Mouse (Mus musculus) forebrain, embryonic 13.5 days (tissue): ENCODE data around the gene Naa25. TPM values are rescaled to one million over a fixed set of nuclear protein-coding genes. Genes with fewer than 3 reads are reported as not detected.
A peak's percentile ranks its signal among the peaks of the same experiment; 100 is the strongest.

Source experiments
- ATAC-seq: fragments of 200-750 bp; cut with Nextera tagmentation; 2 replicates; pipeline ENCODE4 v1.8.0; 2017
- H3K27ac ChIP-seq: fragments of 300-500 bp; sonication (generic); 2 replicates; pipeline ENCODE4 v1.5.1; 2015; ENCODE audit warnings: inconsistent platforms, mild to moderate bottlenecking, moderate library complexity
- H3K27me3 ChIP-seq: fragments of 300-500 bp; sonication (generic); 2 replicates; pipeline ENCODE4 v1.6.1; 2015; ENCODE audit warnings: mild to moderate bottlenecking, inconsistent platforms
- H3K36me3 ChIP-seq: fragments of 300-500 bp; sonication (generic); 2 replicates; pipeline ENCODE4 v1.6.1; 2015; ENCODE audit warnings: mild to moderate bottlenecking, inconsistent platforms; ENCODE audit not compliant: poor library complexity, severe bottlenecking
- H3K4me1 ChIP-seq: fragments of 300-500 bp; sonication (generic); 2 replicates; pipeline ENCODE4 v1.6.1; 2015; ENCODE audit warnings: inconsistent platforms
- H3K4me2 ChIP-seq: fragments of 300-500 bp; sonication (generic); 2 replicates; pipeline ENCODE4 v1.6.1; 2015; ENCODE audit warnings: inconsistent platforms, mild to moderate bottlenecking, moderate library complexity
- H3K4me3 ChIP-seq: fragments of 300-500 bp; sonication (generic); 2 replicates; pipeline ENCODE4 v1.5.1; 2015; ENCODE audit warnings: mild to moderate bottlenecking, inconsistent platforms
- H3K9ac ChIP-seq: fragments of 300-500 bp; sonication (generic); 2 replicates; pipeline ENCODE4 v1.6.1; 2015; ENCODE audit warnings: mild to moderate bottlenecking, inconsistent platforms
- H3K9me3 ChIP-seq: fragments of 300-500 bp; sonication (generic); replicated peaks from 2 replicates; pipeline ENCODE4 v1.6.1; 2016; ENCODE audit warnings: inconsistent platforms
- WGBS: fragments of 180-500 bp; shearing (Covaris S2); methylation state at CpG from one replicate; pipeline ENCODE4 v1.1.7; 2015; 5-methylcytosine and 5-hydroxymethylcytosine counted together
- polyA plus RNA-seq: library from polyadenylated mRNA; unstranded; fragments of >200 nt; fragmentation: Nextera tagmentation; extraction: Ambion mirVana; gene quantifications from 2 replicates; pipeline ENCODE4 v1.2.1, GENCODE M21; 2015

Naa25 gene
- polyA plus RNA-seq, 1 experiment from 2014 or later = 46.7 TPM

DNA sequence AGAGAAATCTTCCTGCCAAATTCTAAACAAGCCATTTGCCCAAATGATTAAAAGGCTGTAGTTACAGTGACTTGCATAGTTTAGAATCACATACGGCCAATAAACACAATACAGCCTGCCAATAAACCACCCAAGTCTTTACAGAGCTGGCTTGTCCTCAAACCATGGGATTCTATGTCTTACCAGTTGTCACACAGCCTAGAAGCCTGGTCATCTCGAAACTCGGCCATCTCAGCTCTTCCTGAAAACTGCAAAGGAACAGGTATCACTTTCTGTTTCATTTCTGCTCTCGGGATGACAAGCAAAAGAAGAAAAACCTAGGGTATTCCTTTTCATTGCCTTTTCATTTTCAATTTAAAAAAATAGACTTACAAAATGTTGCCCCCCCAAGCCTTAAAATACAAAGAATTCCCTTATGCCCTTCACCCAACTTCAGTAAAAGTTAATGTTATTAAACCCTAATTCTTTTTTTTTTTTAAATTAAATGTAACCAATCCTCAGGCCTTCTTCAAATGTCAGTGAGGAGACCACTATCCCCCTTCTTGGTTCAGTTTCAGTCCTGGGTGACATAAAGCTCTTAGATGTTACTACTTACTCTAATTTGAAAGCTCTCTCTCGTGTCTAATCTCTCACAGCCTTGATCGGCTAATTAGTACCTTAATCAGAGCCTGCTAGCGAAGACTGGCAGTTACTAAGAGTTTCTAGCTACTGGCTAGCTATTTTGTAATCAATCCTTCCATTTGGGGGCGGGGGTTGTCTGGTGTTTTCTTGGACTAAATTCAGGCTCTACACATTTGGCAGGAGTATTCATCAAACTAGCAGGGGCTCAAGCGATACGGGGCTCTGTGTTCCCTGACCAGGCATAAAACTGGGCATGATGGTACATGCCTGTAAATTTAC lies 13.6 kb upstream of the Naa25 start:
- no peak for ATAC-seq
- Histone ChIP-seq H3K4me2 (peak overlapping the region; percentile 74), H3K27ac (0 out of 2 replicates have a peak overlapping the region, but pooled peaks have one; percentile 81), H3K27me3 (peaks cover 6% of the 10 kb centered on the region), H3K36me3 (peaks cover 38% of the 10 kb centered on the region), H3K9me3 (0 out of 2 replicates have a peak, but pooled peaks cover 6% of the 10 kb centered on the region), H3K4me1 (peaks cover 20% of the 10 kb centered on the region), H3K9ac (peak overlapping the region; percentile 87), H3K4me3 (peak overlapping the region; percentile 77)
- 39% methylated on average over 10 of the region's 10 CpGs for WGBS

DNA sequence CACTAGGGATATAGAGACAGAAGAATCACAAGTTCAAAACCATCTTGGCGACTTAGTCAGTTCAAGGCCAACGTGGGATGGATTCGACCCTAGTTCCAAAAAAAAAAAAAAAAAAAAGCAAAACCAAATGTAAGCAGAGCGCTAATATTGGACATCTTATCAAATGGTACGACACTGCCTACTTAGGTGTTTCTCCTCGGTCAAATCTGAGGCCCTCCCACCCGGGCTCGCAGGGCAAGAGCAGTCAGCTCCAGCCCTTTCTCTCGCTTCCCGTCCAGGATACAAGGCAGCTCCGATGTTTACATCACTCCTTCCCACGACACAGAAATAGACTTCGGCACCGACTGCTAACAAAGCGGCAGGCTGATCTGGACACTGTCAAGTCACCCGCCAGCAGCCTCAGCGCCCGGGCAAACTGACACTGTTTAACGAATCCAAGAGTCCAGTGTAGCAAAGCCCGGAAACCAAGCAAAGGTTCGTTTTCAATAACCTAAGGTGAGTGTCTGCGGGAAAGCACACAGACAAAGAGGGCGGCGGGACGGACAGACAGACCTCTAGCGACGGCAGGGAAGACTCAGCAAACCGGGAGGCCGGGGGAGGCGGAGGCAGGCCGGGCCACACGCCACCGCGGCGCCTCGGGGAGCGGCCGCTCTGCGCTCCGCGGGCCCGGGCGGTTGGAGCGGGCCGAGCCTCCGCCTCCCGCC lies 12.8 kb upstream of the Naa25 start:
- Histone ChIP-seq H3K9me3 (0 out of 2 replicates have a peak, but pooled peaks cover 6% of the 10 kb centered on the region), H3K4me3 (peak overlapping the region; percentile 77), H3K4me2 (peak overlapping the region; percentile 74), H3K27me3 (peaks cover 6% of the 10 kb centered on the region), H3K9ac (peak overlapping the region; percentile 87), H3K36me3 (peaks cover 30% of the 10 kb centered on the region), H3K4me1 (peaks cover 20% of the 10 kb centered on the region), H3K27ac (peak overlapping the region; percentile 81)
- 2% methylated on average over 42 of the region's 47 CpGs for WGBS
- peak; percentile 79 for ATAC-seq

DNA sequence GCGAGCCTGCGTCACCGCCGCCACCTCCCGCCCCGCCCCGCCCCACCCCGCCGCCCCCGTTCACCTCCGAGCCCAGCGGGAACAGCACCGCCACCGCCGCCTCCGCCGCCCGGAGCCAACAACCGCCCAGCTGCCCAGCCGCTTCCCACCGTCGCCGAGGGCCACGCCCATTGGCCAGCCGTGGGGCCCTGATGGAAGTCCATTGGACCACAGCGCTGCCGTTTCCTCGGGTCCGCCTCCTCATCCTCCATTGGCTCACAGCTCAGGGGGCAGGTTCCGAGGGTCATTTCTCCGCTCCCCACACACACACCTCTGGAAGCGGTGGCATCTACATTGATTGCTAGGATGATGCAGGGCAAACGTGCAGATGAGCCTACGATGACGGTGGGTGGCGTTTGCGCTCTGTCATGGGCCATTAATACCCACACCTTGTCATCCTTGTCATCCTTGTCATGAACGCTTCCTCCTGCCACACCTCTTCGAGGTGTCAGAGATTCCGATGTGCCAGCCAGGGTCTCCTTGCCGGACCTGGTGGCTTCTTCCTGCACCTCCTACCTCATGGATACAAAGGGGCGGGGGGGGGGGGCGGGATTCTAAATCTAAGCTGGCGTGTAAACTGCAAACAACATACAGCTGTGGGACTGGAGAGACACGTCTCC lies 12.1 kb upstream of the Naa25 start, which contains the start of gene Trafd1:
Trafd1 (minus strand) TSS at position 172 of the 659 bp plus-strand sequence.
- under 1% methylated on average over 29 of the region's 45 CpGs for WGBS
- H3K27ac ChIP-seq = peak within 1 kb of the TSS; percentile 81

DNA sequence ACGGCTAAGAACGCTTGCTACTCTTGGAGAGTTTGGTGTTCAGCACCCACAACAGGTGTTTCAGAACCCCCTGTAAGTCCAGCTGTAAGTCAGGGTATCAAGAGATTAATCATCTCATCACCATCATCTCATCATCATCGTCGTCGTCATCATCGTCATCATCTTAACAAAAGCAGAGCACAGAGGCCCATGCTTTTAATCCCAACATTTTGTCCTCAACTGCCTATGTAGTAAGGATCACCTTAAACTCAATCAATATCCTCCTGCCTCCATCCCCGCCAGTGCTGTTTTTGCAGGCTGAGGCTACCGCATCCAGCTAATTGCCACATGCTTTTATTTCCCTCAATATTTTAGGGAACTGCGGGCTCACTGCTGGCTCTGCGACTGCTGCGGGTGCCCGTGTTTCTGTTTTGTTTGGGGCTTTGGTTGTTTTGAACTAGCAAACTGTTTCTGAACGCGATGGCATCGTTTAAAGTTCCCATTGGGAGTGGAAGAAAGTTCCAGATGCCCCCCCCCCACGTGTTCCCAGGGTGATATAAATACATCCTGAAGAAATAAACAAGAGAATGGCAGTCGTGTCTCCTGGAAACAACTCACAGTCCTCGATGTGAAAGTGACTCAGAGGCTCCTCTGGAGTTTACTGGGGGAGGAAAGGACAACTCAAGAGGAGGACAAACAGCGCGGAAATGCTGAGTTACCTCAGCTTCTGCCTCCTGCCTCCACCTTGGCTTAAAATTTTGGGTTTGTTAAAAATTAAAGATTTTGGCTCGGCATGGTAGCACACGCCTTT lies 11.4 kb upstream of the Naa25 start:
- Histone ChIP-seq H3K27me3 (peaks cover 6% of the 10 kb centered on the region), H3K36me3 (peaks cover 16% of the 10 kb centered on the region), H3K4me3 (peak overlapping the region; percentile 77), H3K4me2 (peak overlapping the region; percentile 74), H3K9me3 (no peaks in the 10 kb centered on the region), H3K4me1 (peaks cover 20% of the 10 kb centered on the region), H3K9ac (peak overlapping the region; percentile 87; the same call in 1 of the 2 replicates), H3K27ac (no peak overlapping the region)
- 34% methylated on average over 22 of the region's 22 CpGs for WGBS
- ATAC-seq = no peak

More for the DNA sequence above, 12.1 kb upstream of the Naa25 start, which contains the start of gene Trafd1:
- H3K9ac ChIP-seq = peak within 1 kb of the TSS; percentile 87
- H3K27me3 ChIP-seq = peaks cover 6% of the 10 kb centered on the region
- peak; percentile 98 for ATAC-seq
- peaks cover 20% of the 10 kb centered on the region for H3K4me1 ChIP-seq
- peaks cover 24% of the 10 kb centered on the region for H3K36me3 ChIP-seq
- peak within 1 kb of the TSS; percentile 74 for H3K4me2 ChIP-seq
- H3K9me3 ChIP-seq = 0 out of 2 replicates have a peak, but pooled peaks cover 6% of the 10 kb centered on the region
- peak within 1 kb of the TSS; percentile 77 for H3K4me3 ChIP-seq

DNA sequence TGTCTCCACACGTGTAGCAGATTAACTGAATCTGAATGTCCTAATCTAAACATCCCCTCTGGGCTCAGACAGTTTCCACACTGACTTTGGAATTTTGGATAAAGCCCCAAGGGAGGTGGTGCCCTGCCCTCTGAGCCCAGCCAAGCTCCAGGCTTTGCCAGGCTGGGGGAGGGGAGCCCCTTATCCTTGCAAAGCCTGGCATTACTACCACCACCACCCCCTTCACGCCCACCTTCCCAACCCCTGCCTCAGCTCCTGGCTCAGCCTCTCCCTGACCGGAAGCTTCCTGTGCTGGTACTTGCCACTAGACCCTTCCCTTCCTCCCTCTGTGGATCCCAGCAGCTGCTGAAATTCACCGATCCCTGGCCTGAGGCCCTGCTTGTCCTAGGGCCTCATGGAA lies 10.6 kb upstream of the Naa25 start:
- Histone ChIP-seq H3K27me3 (peaks cover 6% of the 10 kb centered on the region), H3K4me3 (no peak overlapping the region), H3K4me2 (no peak overlapping the region), H3K36me3 (peaks cover 8% of the 10 kb centered on the region; the same call in 1 of the 2 replicates), H3K4me1 (peaks cover 20% of the 10 kb centered on the region), H3K27ac (no peak overlapping the region), H3K9me3 (no peaks in the 10 kb centered on the region), H3K9ac (no peak overlapping the region)
- WGBS = 72% methylated on average over 4 of the region's 4 CpGs
- ATAC-seq = no peak

DNA sequence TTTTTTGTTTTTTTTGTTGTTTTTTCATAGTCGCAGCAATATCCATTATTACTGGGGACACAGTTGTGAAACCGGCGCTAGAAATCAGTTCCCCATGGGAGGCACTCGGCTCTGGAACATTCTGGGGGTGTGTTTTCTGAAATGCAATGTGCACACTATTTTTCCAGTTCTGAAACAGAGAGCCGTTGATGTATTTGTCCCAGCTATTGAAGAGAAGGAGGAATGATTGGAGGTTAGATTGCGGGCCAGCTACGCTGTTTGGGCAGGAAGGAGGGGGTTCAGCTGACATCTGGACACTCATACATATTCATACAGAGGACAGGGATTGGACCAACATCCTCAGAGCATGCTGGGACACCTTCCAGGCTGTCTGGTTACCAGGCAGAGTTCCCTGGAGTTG lies 8.6 kb upstream of the Naa25 start:
- Histone ChIP-seq H3K27me3 (peaks cover 6% of the 10 kb centered on the region), H3K27ac (0 out of 2 replicates have a peak overlapping the region, but pooled peaks have one; percentile 21), H3K4me1 (peaks cover 7% of the 10 kb centered on the region), H3K36me3 (no peaks in the 10 kb centered on the region), H3K9ac (no peak overlapping the region; the same call in 1 of the 2 replicates), H3K9me3 (no peaks in the 10 kb centered on the region), H3K4me3 (no peak overlapping the region), H3K4me2 (no peak overlapping the region)
- ATAC-seq = no peak
- WGBS = 60% methylated on average over 7 of the region's 7 CpGs

DNA sequence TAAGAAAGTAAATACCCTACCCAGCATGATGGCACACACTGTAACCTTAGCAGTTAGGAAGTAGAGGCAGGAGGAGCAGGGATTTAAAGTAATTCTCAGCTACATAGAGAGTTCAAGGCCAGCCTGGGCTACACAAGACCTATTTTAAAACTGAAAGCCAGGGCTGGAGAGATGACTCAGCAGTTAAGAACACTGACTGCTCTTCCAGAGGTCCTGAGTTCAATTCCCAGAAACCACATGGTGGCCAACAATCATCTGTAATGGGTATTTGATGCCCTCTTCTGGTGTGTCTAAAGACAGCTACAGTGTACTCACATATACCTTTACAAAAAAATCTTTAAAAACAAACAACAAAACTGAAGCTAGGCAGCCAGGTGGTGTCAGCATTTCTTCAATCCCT lies 8.0 kb upstream of the Naa25 start:
- ATAC-seq = no peak
- peaks cover 6% of the 10 kb centered on the region for H3K27me3 ChIP-seq
- no peak overlapping the region for H3K4me3 ChIP-seq
- H3K9ac ChIP-seq = no peak overlapping the region
- H3K36me3 ChIP-seq = no peaks in the 10 kb centered on the region
- H3K9me3 ChIP-seq = no peaks in the 10 kb centered on the region
- H3K27ac ChIP-seq = no peak overlapping the region
- no peak overlapping the region for H3K4me2 ChIP-seq
- peaks cover under 1% of the 10 kb centered on the region; the same call in 1 of the 2 replicates for H3K4me1 ChIP-seq

DNA sequence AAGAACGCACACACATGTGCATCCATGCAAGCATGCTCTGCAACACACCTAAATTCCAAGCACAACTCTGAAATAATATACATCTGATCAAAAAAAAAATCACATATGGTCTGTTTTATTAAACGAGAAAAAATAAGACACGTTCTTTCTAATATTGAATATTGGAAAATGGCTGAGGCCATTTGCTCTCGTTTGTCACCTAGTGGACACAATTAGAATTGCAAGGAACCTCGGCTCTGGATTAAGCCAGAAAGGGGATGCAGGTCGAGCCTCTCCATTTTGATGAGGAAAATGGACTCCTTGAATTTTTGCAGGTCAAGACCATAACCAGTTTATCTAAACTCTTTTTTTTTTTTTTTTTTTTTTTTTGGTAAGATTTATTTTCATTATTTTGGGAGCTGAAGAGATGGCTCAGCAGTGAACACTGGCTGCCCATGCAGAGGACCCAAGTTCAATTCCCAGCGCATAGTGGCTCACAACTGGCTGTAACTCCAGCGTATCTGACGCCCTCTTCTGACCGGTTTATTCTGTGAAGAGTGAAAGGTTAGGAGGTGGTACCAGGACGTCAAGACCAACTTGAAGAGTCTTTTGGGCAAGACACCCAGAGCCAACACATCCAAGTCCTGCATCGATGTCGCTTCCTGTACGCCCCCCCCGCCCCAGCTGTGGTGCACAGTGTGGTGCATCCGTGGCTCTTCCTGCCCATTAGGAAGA lies 4.9 kb upstream of the Naa25 start:
- H3K9ac ChIP-seq = no peak overlapping the region
- no peak for ATAC-seq
- WGBS = 57% methylated on average over 16 of the region's 16 CpGs
- no peaks in the 10 kb centered on the region for H3K9me3 ChIP-seq
- H3K4me2 ChIP-seq = no peak overlapping the region
- H3K27ac ChIP-seq = no peak overlapping the region
- no peaks in the 10 kb centered on the region for H3K36me3 ChIP-seq
- no peaks in the 10 kb centered on the region for H3K27me3 ChIP-seq
- H3K4me3 ChIP-seq = no peak overlapping the region
- 0 out of 2 replicates have a peak, but pooled peaks cover 6% of the 10 kb centered on the region for H3K4me1 ChIP-seq

DNA sequence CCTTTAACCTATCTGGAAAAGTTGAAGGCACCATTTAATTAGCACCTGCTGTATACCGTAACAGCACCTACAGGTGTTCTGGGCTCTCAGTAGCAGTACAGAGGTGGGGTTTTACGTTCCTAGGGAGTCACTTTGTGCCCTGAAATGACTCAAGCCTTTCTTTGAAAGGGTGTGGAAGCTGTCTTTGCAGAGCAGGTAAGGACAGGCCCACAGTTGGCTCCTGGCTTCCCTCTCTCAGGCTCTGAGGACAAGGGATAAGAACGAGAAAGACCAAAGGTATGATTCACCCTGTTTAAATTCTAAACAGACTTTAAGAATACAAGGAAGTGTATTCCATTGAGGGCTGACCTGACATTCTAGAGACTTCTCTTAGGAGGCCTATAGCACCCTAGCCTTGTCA lies 4.3 kb upstream of the Naa25 start:
- H3K9ac ChIP-seq = no peak overlapping the region
- 0 out of 2 replicates have a peak, but pooled peaks cover 6% of the 10 kb centered on the region for H3K4me1 ChIP-seq
- H3K4me2 ChIP-seq = no peak overlapping the region
- no peak for ATAC-seq
- no peaks in the 10 kb centered on the region for H3K9me3 ChIP-seq
- no peaks in the 10 kb centered on the region for H3K27me3 ChIP-seq
- H3K27ac ChIP-seq = no peak overlapping the region
- H3K4me3 ChIP-seq = no peak overlapping the region
- H3K36me3 ChIP-seq = no peaks in the 10 kb centered on the region
- WGBS = 82% methylated on average over 3 of the region's 3 CpGs

DNA sequence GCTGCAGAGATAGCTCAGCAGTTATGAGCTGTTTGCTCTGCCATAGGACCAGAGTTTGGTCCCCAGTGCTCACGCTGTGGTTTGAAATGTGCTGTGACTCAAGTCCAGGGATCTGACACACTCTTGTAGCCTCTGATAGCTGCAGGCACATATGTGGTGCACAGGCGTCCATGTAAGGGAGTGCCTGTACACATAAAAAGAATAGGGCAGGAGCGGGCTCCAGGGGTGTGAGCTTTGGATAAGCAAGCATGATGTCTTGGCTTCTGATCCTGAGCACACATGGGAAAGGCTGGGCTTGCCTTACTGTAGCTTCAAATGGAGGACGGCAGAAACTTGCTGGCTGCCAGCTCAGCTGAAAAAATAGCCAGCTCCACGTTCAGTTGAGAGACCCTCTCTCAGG lies 2.1 kb upstream of the Naa25 start:
- Histone ChIP-seq H3K9me3 (no peaks in the 10 kb centered on the region), H3K27ac (no peak overlapping the region), H3K4me3 (no peak overlapping the region), H3K4me1 (peaks cover 20% of the 10 kb centered on the region), H3K27me3 (no peaks in the 10 kb centered on the region), H3K36me3 (no peaks in the 10 kb centered on the region), H3K9ac (no peak overlapping the region), H3K4me2 (no peak overlapping the region)
- ATAC-seq = no peak
- WGBS = 85% methylated on average over 5 of the region's 5 CpGs
